Mouse (Mus musculus): ENCODE results near the gene Thumpd1. TPM values are rescaled to one million over a fixed set of nuclear protein-coding genes. Genes with fewer than 3 reads are reported as not detected.

Thumpd1 gene
- polyA plus RNA-seq, 2 experiments = 14.6 to 28.1 TPM

DNA sequence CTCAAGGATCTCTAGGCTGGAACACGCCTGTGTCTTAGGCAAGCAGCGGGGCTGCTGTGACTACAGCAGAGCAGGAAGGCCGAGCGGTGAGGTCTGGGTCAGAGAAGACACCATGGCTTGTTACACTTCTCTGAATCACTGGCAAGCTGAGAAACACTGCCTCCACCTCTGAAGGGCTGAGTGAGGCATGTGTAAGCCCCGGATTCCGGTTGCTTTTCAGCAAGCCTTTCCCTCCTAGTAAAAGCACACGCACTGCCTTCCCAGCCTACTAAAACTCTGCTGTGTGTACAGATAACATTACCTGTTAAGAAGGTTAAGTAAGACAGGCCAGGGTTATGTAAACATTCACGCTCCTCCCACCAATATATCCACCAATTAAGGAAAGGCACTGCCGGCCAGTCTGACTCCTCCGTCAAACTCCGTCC lies 39.9 kb upstream of the Thumpd1 start, which contains the start of gene Acsm3:
TSS of gene Acsm3 (plus strand) at position 397 of the 425 bp plus-strand sequence.
- H3K9ac ChIP-seq (replicated peaks) = no peak within 1 kb of the TSS
- no peaks in the 10 kb centered on the region for H3K27me3 ChIP-seq (ENCODE audit: control insufficient read depth, insufficient read depth, low read length)
- H3K4me2 ChIP-seq (ENCODE audit: low read depth) = peak within 1 kb of the TSS; percentile 21; the same call in 1 of the 2 replicates
- H3K9me3 ChIP-seq (ENCODE audit: control insufficient read depth, low read length) = no peaks in the 10 kb centered on the region
- H3K36me3 ChIP-seq (replicated peaks; ENCODE audit: control insufficient read depth, insufficient read depth, low read depth) = no peaks in the 10 kb centered on the region
- DNase-seq (ENCODE audit: low read depth in 3 of 3, low spot score in 3 of 3) (peak in 1 of 3 experiments; percentile 7), ATAC-seq (ENCODE audit: insufficient read depth) (peak; percentile 33; the same call in 1 of the 2 replicates)
- no peaks in the 10 kb centered on the region for H3K4me1 ChIP-seq (replicated peaks; ENCODE audit: control insufficient read depth in 2 of 2, insufficient read depth in 2 of 2, low read length in 1 of 2)
- H3K27ac ChIP-seq = no peak within 1 kb of the TSS
- H3K4me3 ChIP-seq (ENCODE audit: insufficient read depth in 1 of 2, low read depth in 2 of 2, low read length in 2 of 2) = no peak within 1 kb of the TSS
- WGBS (ENCODE audit: insufficient replicate concordance) = 60% methylated on average over 11 of the region's 11 CpGs
- no peak for TF ChIP-seq CTCF (IDR thresholded peaks at IDR 0.05; ENCODE audit: low read depth)
- no peak for TF ChIP-seq EP300 (IDR thresholded peaks at IDR 0.05; ENCODE audit: low read depth)

DNA sequence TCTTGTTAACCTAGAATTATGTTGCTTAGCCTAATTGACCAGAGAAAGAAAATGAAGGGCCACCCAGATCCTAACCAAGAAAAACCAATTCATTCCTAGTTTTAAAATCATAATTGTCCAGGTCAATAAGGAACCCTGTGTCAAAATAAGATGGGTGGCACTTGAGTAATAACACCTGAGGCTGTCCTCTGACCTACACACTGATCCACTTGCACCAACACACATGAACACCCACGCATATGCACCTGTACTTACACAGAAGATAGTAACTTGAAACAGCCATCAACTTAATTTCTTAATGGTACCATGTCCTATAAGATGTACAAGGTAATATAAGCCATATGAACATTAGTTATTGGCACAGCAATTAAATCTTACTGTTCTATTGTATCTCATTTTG lies 33.1 kb upstream of the Thumpd1 start:
- no peak overlapping the region for H3K27ac ChIP-seq
- H3K4me1 ChIP-seq (replicated peaks; ENCODE audit: control insufficient read depth in 2 of 2, insufficient read depth in 2 of 2, low read length in 1 of 2) = no peaks in the 10 kb centered on the region
- no peaks in the 10 kb centered on the region for H3K27me3 ChIP-seq (ENCODE audit: control insufficient read depth, insufficient read depth, low read length)
- no peaks in the 10 kb centered on the region for H3K9me3 ChIP-seq (ENCODE audit: control insufficient read depth, low read length)
- no peak for TF ChIP-seq EP300 (IDR thresholded peaks at IDR 0.05; ENCODE audit: low read depth)
- 59% methylated on average over 1 of the region's 1 CpGs for WGBS (ENCODE audit: insufficient replicate concordance)
- no peak overlapping the region for H3K4me2 ChIP-seq (ENCODE audit: low read depth)
- no peaks in the 10 kb centered on the region for H3K36me3 ChIP-seq (replicated peaks; ENCODE audit: control insufficient read depth, insufficient read depth, low read depth)
- no peak for DNase-seq (ENCODE audit: low read depth in 3 of 3, low spot score in 3 of 3)
- no peak for ATAC-seq (ENCODE audit: insufficient read depth)
- no peak overlapping the region for H3K4me3 ChIP-seq (ENCODE audit: insufficient read depth in 1 of 2, low read depth in 2 of 2, low read length in 2 of 2)
- no peak overlapping the region for H3K9ac ChIP-seq (replicated peaks)

DNA sequence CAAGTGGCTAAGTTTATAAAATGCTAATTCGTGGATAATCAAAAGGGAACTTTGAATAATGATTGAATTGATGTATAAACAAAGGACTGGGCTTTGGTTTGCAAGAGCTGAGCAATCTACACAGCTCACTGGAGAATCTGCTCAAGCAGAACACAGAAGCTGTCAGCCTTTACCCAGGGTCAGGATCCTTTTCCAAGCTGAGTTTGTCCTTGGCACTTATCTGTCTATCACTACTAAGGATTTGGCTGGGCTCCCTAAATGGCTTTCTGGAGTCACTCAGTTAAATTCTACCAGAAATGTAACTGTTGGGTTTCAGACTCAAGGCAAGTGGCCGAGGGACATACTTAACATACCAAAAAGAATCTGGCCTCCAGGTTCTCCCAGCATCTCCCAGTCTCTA lies 29.3 kb upstream of the Thumpd1 start:
- Histone ChIP-seq H3K27ac (no peak overlapping the region), H3K4me3 (ENCODE audit: insufficient read depth in 1 of 2, low read depth in 2 of 2, low read length in 2 of 2) (no peak overlapping the region), H3K4me2 (ENCODE audit: low read depth) (no peak overlapping the region), H3K9ac (replicated peaks) (no peak overlapping the region), H3K9me3 (ENCODE audit: control insufficient read depth, low read length) (no peaks in the 10 kb centered on the region), H3K27me3 (ENCODE audit: control insufficient read depth, insufficient read depth, low read length) (no peaks in the 10 kb centered on the region), H3K4me1 (replicated peaks; ENCODE audit: control insufficient read depth in 2 of 2, insufficient read depth in 2 of 2, low read length in 1 of 2) (no peaks in the 10 kb centered on the region), H3K36me3 (replicated peaks; ENCODE audit: control insufficient read depth, insufficient read depth, low read depth) (no peaks in the 10 kb centered on the region)
- DNase-seq (ENCODE audit: low read depth in 3 of 3, low spot score in 3 of 3) = no peak
- TF ChIP-seq EP300 (IDR thresholded peaks at IDR 0.05; ENCODE audit: low read depth) (no peak), CTCF (IDR thresholded peaks at IDR 0.05; ENCODE audit: low read depth) (no peak)
- no peak for ATAC-seq (ENCODE audit: insufficient read depth)
- 30% methylated on average over 2 of the region's 2 CpGs for WGBS (ENCODE audit: insufficient replicate concordance)

DNA sequence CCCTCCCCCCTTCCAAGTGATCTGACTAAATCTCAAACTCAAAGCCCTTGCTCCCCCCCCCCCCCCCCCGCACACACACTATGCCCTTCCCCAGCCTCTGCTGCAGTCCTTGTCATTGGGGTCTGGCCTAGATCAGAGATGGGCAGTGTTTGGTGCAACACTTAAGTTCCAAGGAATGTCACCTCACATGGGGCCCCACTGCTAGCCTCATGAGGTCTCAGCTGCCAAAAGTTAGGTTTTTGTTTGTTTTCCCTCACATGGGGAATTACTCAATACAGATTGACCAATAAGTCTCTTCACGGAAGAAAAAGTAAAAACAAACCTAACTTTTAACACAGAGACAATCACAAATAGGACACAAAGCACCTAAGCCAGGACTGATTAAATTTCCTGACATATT lies 28.2 kb upstream of the Thumpd1 start:
- no peak for ATAC-seq (ENCODE audit: insufficient read depth)
- Histone ChIP-seq H3K27ac (no peak overlapping the region), H3K4me3 (ENCODE audit: insufficient read depth in 1 of 2, low read depth in 2 of 2, low read length in 2 of 2) (no peak overlapping the region), H3K27me3 (ENCODE audit: control insufficient read depth, insufficient read depth, low read length) (no peaks in the 10 kb centered on the region), H3K36me3 (replicated peaks; ENCODE audit: control insufficient read depth, insufficient read depth, low read depth) (no peaks in the 10 kb centered on the region), H3K4me2 (ENCODE audit: low read depth) (no peak overlapping the region), H3K9ac (replicated peaks) (no peak overlapping the region), H3K9me3 (ENCODE audit: control insufficient read depth, low read length) (no peaks in the 10 kb centered on the region), H3K4me1 (replicated peaks; ENCODE audit: control insufficient read depth in 2 of 2, insufficient read depth in 2 of 2, low read length in 1 of 2) (no peaks in the 10 kb centered on the region)
- no peak for TF ChIP-seq EP300 (IDR thresholded peaks at IDR 0.05; ENCODE audit: low read depth)
- no peak for TF ChIP-seq CTCF (IDR thresholded peaks at IDR 0.05; ENCODE audit: low read depth)
- WGBS (ENCODE audit: insufficient replicate concordance) = 55% methylated on average over 1 of the region's 2 CpGs
- peak in 1 of 3 experiments; percentile 7 for DNase-seq (ENCODE audit: low read depth in 3 of 3, low spot score in 3 of 3)

DNA sequence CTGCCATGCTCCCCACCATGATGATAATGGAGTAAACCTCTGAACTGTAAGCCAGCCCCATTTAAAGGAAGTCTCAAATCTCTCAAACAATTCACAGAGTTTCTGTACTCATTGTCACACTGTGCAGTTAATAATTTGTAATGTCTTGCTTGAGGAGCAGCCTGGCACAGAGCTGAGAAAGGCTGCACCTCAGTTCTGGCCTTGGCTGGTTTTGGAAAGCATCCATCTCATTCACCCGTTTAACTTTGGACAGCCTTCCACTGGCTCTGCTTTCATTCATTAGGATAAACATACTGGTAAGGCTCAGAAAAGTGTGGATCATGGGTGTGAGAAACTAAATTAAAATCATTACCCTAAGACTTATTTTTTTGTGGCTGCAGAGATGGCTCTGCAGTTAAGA lies 25.3 kb upstream of the Thumpd1 start:
- Histone ChIP-seq H3K4me3 (ENCODE audit: insufficient read depth in 1 of 2, low read depth in 2 of 2, low read length in 2 of 2) (no peak overlapping the region), H3K27me3 (ENCODE audit: control insufficient read depth, insufficient read depth, low read length) (no peaks in the 10 kb centered on the region), H3K9ac (replicated peaks) (no peak overlapping the region), H3K4me2 (ENCODE audit: low read depth) (no peak overlapping the region), H3K27ac (no peak overlapping the region), H3K4me1 (replicated peaks; ENCODE audit: control insufficient read depth in 2 of 2, insufficient read depth in 2 of 2, low read length in 1 of 2) (no peaks in the 10 kb centered on the region), H3K36me3 (replicated peaks; ENCODE audit: control insufficient read depth, insufficient read depth, low read depth) (no peaks in the 10 kb centered on the region), H3K9me3 (ENCODE audit: control insufficient read depth, low read length) (no peaks in the 10 kb centered on the region)
- DNase-seq (ENCODE audit: low read depth in 3 of 3, low spot score in 3 of 3) = no peak
- no peak for ATAC-seq (ENCODE audit: insufficient read depth)
- TF ChIP-seq EP300 (IDR thresholded peaks at IDR 0.05; ENCODE audit: low read depth) (no peak), CTCF (IDR thresholded peaks at IDR 0.05; ENCODE audit: low read depth) (no peak)
- 68% methylated on average over 1 of the region's 1 CpGs for WGBS (ENCODE audit: insufficient replicate concordance)
